Mouse (Mus musculus): Measurements from ENCODE around the gene Olfr675. TPM values are rescaled to one million over a fixed set of nuclear protein-coding genes. Genes with fewer than 3 reads are reported as not detected.
"Not testable (repeated sequence)": the region's sequence is repeated elsewhere in the genome, so short reads cannot be mapped to it uniquely, and the experiment has no call there.

The Olfr675 gene
- total RNA-seq (2021): not detected
- long read RNA-seq, experiment 1: 0 reads
- long read RNA-seq, experiment 2: 0 reads

- no peak for DNase-seq
Measured at GRCm38 (mm10) chr7:105028360-105028759, at the start of gene Olfr675. Olfr675 (minus strand) TSS chr7:105028460.

- DNase-seq: no peak
Measured at GRCm38 (mm10) chr7:105064175-105064574, 35.9 kb upstream of the Olfr675 start, which contains the start of gene Olfr678. Olfr678 (plus strand) TSS chr7:105064475.

GRCm38 (mm10) chr7:105058951-105059350, 30.7 kb upstream of the Olfr675 start:
- no peak for DNase-seq

DNA sequence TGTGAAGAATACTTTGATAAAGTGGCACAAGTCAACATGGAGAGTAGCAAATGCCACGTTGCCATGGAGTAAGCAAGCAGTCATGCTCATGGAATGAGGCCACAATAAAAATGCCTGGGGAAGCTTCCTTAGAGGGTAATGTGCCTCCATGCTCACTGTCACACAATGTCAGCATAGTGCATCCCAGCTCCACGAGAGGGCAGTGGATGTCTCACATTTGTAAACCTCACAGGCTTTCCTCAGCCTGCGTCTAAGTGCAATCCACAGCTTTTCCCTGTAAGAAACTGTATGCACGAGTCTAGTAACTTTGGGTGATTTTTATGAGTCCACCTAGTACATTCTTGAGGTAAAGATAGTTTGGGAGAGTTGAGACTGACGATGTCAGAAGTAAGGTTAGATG, 5.6 kb upstream of the Olfr675 start:
- not testable (repeated sequence) for DNase-seq

GRCm38 (mm10) chr7:105032398-105032797, 4.1 kb upstream of the Olfr675 start, which contains the start of gene Olfr676:
Olfr676 (plus strand) TSS chr7:105032698.
- DNase-seq: no peak

- no peak for DNase-seq
Measured at GRCm38 (mm10) chr7:105022530-105022929, 5.7 kb downstream of the Olfr675 start.

GRCm38 (mm10) chr7:105001929-105002328, 26.3 kb downstream of the Olfr675 start, which contains the start of gene Olfr672:
Olfr672 (minus strand) TSS chr7:105002029.
- DNase-seq: no peak

DNA sequence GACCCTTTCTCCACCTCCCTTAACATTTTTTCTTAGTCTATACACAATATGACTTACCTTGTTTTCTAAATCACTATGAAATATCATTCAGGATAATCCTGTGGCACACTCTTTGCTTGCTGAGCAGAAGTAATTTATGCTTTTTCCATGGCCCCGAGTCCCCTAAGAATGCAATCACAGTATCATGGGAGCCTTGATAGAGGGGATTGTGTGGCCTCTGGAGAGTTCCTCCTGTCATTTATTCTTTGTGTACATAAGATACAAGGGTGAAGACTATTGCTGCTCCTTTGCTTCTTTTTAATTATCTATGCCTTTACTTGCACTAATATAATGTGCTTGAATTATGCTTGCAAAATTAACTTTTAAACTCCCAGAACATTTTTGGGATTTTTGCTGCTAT, 49.2 kb downstream of the Olfr675 start, which contains the start of gene Olfr671:
Olfr671 (minus strand) TSS at position 101 of the 400 bp plus-strand sequence.
- no peak for DNase-seq

DNA sequence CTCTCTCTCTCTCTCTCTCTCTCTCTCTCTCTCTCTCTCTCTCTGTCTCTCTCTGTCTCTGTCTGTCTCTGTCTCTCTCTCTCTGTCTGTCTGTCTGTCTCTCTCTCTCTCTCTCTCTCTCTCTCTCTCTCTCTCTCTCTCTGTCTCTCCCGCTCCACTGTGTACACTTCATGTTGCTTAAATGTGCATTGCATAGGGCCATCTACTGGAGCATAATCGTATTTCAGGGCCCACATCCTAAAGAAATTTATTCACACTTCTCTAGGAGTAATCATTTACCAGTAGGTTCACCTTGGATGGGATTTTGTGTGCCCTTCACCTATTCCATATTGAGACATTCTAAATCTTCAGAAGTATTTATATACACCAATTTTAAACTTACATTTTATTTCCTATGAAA, 55.8 kb downstream of the Olfr675 start:
- DNase-seq: not testable (repeated sequence)

Other genes starting within 250 kb of the Olfr675 start
- gene Usp17lb, start 185.9 kb downstream of the Olfr675 start, total RNA-seq (2021): not detected
- not detected for gene Usp17la, start 171.5 kb downstream of the Olfr675 start, total RNA-seq (2021)
- not detected for gene Olfr665, start 150.4 kb downstream of the Olfr675 start, total RNA-seq (2021)
- not detected for gene Olfr666, start 132.5 kb downstream of the Olfr675 start, total RNA-seq (2021)
- gene Olfr667, start 107.0 kb downstream of the Olfr675 start, total RNA-seq (2021): not detected
- not detected for gene Olfr668, start 100.4 kb downstream of the Olfr675 start, total RNA-seq (2021)
- gene Olfr669, start 94.2 kb downstream of the Olfr675 start, total RNA-seq (2021): not detected
- gene Olfr670, start 65.8 kb downstream of the Olfr675 start, total RNA-seq (2021): not detected
- gene Olfr671, start 49.3 kb downstream of the Olfr675 start, total RNA-seq (2021): not detected
- gene Olfr672, start 26.4 kb downstream of the Olfr675 start, total RNA-seq (2021): not detected
- not detected for gene Olfr676, start 4.2 kb upstream of the Olfr675 start, total RNA-seq (2021)
- gene Olfr677, start 22.9 kb upstream of the Olfr675 start, total RNA-seq (2021): not detected
- not detected for gene Olfr678, start 36.0 kb upstream of the Olfr675 start, total RNA-seq (2021)
- gene Olfr679, start 52.7 kb upstream of the Olfr675 start, total RNA-seq (2021): not detected
- gene Olfr680-ps1, start 64.4 kb upstream of the Olfr675 start, total RNA-seq (2021): not detected
- not detected for gene Olfr681, start 88.4 kb upstream of the Olfr675 start, total RNA-seq (2021)
- not detected for gene Olfr683, start 118.6 kb upstream of the Olfr675 start, total RNA-seq (2021)
- gene Olfr684, start 135.2 kb upstream of the Olfr675 start, total RNA-seq (2021): not detected
- gene Olfr685, start 157.6 kb upstream of the Olfr675 start, total RNA-seq (2021): not detected
- gene Olfr686, start 179.0 kb upstream of the Olfr675 start, total RNA-seq (2021): not detected